Mouse (Mus musculus): Measurements from ENCODE around the gene Gmcl1.

- TF ChIP-seq CTCF (conservative IDR thresholded peaks at IDR 0.05; ENCODE audit: low read length) (no peak), NANOG (IDR thresholded peaks at IDR 0.05; ENCODE audit: borderline replicate concordance, low read length) (no peak), POU5F1 (IDR thresholded peaks at IDR 0.05; ENCODE audit: borderline replicate concordance, low read length) (no peak)
Measured at GRCm38 (mm10) chr6:86736830-86737229, 3.6 kb upstream of the Gmcl1 start.

Measured in E14TG2a.4 (cell line).